Mouse (Mus musculus) kidney, postnatal 0 days (tissue): ENCODE data around the gene Elovl3. TPM values are rescaled to one million over a fixed set of nuclear protein-coding genes. Genes with fewer than 3 reads are reported as not detected.

Source experiments
- ATAC-seq: fragments of 200-750 bp; cut with Nextera tagmentation; replicated peaks from 2 replicates; pipeline ENCODE4 v1.8.0; 2017; ENCODE audit warnings: low read depth, moderate number of reproducible peaks, moderate TSS enrichment, moderate library complexity; ENCODE audit not compliant: low FRiP score
- DNase-seq: peaks from one replicate; pipeline ENCODE4 v3.0.0-alpha.2; 2016; ENCODE audit warnings: low spot score
- H3K27ac ChIP-seq: fragments of 300-500 bp; sonication (generic); 2 replicates; pipeline ENCODE4 v1.5.1; 2014; ENCODE audit warnings: mild to moderate bottlenecking
- H3K27me3 ChIP-seq: fragments of 300-500 bp; sonication (generic); 2 replicates; pipeline ENCODE4 v1.6.1; 2014; ENCODE audit warnings: low read length, mixed read lengths; ENCODE audit not compliant: insufficient read depth
- H3K36me3 ChIP-seq: fragments of 300-500 bp; sonication (generic); 2 replicates; pipeline ENCODE4 v1.6.1; 2014; ENCODE audit warnings: low read length, mixed read lengths; ENCODE audit not compliant: insufficient read depth
- H3K4me1 ChIP-seq: fragments of 300-500 bp; sonication (generic); replicated peaks from 2 replicates; pipeline ENCODE4 v1.6.1; 2014; ENCODE audit warnings: antibody characterized with exemption, low read length, mixed read lengths; ENCODE audit not compliant: insufficient read depth
- H3K4me2 ChIP-seq: fragments of 300-500 bp; sonication (generic); 2 replicates; pipeline ENCODE4 v1.6.1; 2014; ENCODE audit warnings: mild to moderate bottlenecking, low read length, moderate library complexity, mixed read lengths
- H3K4me3 ChIP-seq: fragments of 300-500 bp; sonication (generic); replicated peaks from 2 replicates; pipeline ENCODE4 v1.5.1; 2014; ENCODE audit warnings: low read depth, low read length
- H3K9ac ChIP-seq: fragments of 300-500 bp; sonication (generic); 2 replicates; pipeline ENCODE4 v1.6.1; 2014; ENCODE audit warnings: low read depth, low read length
- H3K9me3 ChIP-seq: fragments of 300-500 bp; sonication (generic); replicated peaks from 2 replicates; pipeline ENCODE4 v1.6.1; 2016; ENCODE audit warnings: low read length, inconsistent platforms, mixed read lengths
- CTCF ChIP-seq: IDR thresholded peaks from 2 replicates; pipeline ENCODE4 v1.5.1; 2016; ENCODE audit warnings: antibody characterized with exemption, low read depth, mild to moderate bottlenecking, moderate library complexity
- WGBS: fragments of 180-500 bp; shearing (Covaris S2); extraction: QIAGEN DNeasy Blood & Tissue Kit; methylation state at CpG from one replicate; pipeline ENCODE4 v1.1.7; 2014; 5-methylcytosine and 5-hydroxymethylcytosine counted together
- polyA plus RNA-seq: library from polyadenylated mRNA; unstranded; fragments of >200 nt; fragmentation: Nextera tagmentation; extraction: Ambion mirVana; gene quantifications from 2 replicates; pipeline ENCODE4 v1.2.1, GENCODE M21; 2015

Elovl3 gene
- polyA plus RNA-seq, 1 experiment from 2014 or later = 0.07 TPM

DNA sequence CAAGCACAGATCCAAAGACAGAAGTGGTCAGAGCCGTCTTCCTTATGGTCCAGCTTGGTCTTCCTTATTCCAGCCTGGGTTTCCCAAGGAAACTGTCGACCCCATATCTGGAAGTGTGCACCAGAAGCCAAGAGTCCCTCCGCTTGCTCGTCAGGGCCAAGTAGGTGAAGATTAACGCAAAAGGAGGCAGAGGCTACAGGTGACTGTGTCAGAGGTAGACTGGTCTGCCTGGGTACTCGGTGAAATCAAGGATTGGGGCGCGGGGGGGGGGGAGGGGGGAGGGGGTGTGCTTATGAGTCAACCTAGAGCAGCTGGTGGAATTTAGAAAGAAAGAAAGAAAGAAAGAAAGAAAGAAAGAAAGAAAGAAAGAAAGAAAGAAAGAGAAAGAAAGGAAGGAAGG is 414 bp upstream of the Elovl3 start:
- Histone ChIP-seq H3K4me1 (peaks cover 12% of the 10 kb centered on the region; the same call in 1 of the 2 replicates), H3K4me2 (peak overlapping the region; percentile 46), H3K27me3 (peaks cover 28% of the 10 kb centered on the region), H3K9ac (no peak overlapping the region), H3K4me3 (peak overlapping the region; percentile 24), H3K36me3 (no peaks in the 10 kb centered on the region), H3K27ac (no peak overlapping the region), H3K9me3 (no peaks in the 10 kb centered on the region)
- DNase-seq (no peak), ATAC-seq (no peak)
- 4% methylated on average over 7 of the region's 8 CpGs for WGBS
- no peak for TF ChIP-seq CTCF

DNA sequence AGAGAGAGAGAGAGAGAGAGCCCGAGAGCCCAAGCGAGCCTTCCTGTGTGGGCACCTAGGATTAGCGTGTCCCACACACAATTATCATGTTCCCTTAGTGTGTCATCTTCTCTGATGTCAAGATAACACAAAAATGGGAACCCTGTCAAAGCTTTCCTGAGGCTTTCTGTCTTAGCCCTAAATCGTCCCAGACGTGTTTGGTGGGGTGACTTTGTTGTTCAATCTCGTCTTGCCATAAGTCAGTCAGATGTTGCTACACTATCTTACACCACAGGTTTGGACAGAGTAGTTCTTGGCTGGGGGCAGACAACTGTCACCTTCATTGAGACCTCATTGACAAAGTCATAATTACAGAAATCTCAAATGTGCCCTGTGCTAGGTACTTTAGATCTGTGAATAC is 880 bp downstream of the Elovl3 start:
- no peak for ATAC-seq
- Histone ChIP-seq H3K9me3 (no peaks in the 10 kb centered on the region), H3K4me1 (peaks cover 17% of the 10 kb centered on the region; the same call in 1 of the 2 replicates), H3K9ac (no peak overlapping the region), H3K36me3 (no peaks in the 10 kb centered on the region), H3K27me3 (peaks cover 34% of the 10 kb centered on the region), H3K4me3 (no peak overlapping the region), H3K4me2 (no peak overlapping the region), H3K27ac (no peak overlapping the region)
- WGBS = 43% methylated on average over 6 of the region's 6 CpGs
- DNase-seq = no peak
- TF ChIP-seq CTCF = no peak

DNA sequence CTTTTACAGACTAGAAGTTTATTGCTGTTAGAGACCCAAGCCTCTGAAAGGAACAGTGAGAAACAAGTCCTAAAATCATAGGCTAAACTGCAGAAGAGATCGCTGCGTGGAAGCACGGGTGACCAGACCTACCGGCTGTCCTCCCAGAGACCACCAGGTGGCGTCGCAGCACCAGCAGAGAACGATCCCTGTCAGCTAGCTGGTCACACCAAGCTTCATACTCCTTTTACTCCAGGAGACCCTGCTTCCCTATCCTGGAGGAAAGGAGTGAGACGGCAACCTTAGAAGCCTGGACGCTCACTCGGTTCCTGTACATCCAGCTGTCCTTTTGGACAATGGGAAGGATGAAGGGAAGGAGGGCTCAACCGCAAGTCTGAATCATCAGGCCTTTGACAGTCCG is 3.6 kb downstream of the Elovl3 start:
- no peak overlapping the region for H3K27ac ChIP-seq
- under 1% methylated on average over 12 of the region's 12 CpGs for WGBS
- H3K36me3 ChIP-seq = no peaks in the 10 kb centered on the region
- peak overlapping the region; percentile 41; the same call in 1 of the 2 replicates for H3K4me3 ChIP-seq
- peak; percentile 99 for TF ChIP-seq CTCF
- peak; percentile 68; the same call in 1 of the 2 replicates for ATAC-seq
- no peak overlapping the region for H3K9ac ChIP-seq
- peak; percentile 96 for DNase-seq
- H3K9me3 ChIP-seq = no peaks in the 10 kb centered on the region
- peak overlapping the region; percentile 96 for H3K4me2 ChIP-seq
- H3K27me3 ChIP-seq = peaks cover 42% of the 10 kb centered on the region
- H3K4me1 ChIP-seq = peaks cover 17% of the 10 kb centered on the region; the same call in 1 of the 2 replicates

DNA sequence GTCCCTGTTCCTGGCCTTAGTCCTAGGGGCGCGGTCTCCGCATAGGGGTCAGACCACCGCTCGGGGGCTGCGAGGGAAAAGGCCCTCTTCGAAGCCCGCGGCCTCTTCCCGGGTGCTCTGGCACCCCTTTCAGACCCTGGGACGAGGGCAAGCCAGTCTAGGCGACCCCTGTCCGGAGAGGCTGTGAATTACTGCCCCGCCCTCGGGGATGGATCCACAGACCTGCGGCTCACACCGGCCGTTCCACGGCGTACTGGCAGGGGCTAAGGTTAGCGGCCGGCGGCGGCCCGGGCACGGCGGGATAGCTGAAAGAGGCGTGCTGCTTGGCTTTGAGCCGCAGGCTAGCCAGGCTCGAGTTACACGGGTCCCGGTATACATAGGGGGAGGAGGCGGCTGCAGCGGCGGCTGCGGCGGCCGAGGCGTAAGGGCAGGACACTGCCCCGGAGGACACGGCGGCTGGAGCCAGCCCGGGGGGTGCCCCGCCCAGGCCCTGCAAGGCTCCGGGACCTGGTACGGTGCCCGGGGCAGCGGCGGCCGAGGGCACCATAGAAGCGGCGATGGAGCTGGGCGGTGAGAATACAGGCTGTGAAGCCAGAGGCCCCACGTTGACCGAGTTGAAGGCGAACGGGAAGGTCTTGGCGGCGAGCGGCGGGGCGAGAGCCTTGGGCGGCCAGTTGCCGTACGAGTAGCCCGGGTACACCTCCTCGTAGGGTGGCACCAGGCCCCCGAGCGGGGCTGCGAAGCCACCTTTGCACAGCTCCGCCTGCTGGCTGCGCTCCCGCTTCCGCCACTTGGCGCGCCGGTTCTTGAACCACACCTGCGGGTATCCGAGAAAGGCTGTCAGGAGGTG is 4.3 kb downstream of the Elovl3 start:
- Histone ChIP-seq H3K27ac (no peak overlapping the region), H3K4me2 (peak overlapping the region; percentile 96), H3K4me1 (peaks cover 17% of the 10 kb centered on the region; the same call in 1 of the 2 replicates), H3K9me3 (no peaks in the 10 kb centered on the region), H3K27me3 (peaks cover 36% of the 10 kb centered on the region), H3K4me3 (peak overlapping the region; percentile 41), H3K9ac (peak overlapping the region; percentile 41; the same call in 1 of the 2 replicates), H3K36me3 (no peaks in the 10 kb centered on the region)
- DNase-seq = peak; percentile 54
- peak; percentile 52 for ATAC-seq
- under 1% methylated on average over 79 of the region's 79 CpGs for WGBS
- peak; percentile 58 for TF ChIP-seq CTCF

DNA sequence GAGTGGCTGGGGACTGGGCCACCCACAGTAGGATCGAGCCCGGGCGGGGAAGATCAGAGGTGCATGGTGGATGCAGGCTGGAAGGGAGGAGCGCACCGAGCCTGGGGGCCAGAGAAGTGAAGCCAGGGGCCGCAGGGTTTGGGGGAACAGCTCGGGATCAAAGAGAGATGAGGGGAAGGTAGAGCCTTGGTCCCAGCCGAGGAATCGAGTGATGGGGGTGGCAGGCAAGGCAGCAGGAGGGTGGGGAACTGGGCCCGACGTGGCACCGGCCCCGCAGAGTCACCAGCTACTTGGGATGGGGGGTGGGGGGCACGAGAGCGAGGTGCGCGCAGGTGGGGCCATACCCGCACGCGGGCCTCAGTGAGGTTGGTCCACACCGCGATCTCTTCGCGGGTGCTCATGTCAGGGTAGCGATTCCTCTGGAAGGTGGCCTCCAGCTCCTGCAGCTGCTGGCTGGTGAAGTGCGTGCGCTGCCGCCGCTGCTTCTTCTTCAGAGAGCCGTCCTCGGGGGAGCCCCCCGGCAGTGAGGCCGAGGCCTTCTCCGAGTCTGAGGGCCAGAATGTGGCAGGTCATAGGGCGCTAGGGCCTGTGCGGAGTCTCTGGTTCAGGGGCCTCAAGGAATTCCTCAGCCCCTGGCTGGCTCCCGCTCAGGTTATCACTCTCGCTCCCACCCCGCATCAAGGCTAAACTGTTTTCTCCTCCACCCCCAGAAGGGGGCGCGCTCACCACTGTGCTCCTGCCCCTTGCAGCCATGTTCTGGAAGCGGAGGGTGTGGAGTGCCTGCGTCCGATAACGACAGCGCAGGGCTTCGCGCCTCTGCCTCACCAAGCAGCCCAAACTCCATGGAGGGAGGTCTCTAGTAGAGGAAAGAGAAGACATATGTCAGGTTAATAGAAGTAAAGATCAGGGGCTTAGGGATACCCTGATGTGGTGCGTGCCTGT is 5.2 kb downstream of the Elovl3 start:
- DNase-seq (peak; percentile 76), ATAC-seq (0 out of 2 replicates have a peak, but pooled peaks have one; percentile 11)
- WGBS = 3% methylated on average over 49 of the region's 49 CpGs
- no peak overlapping the region; the same call in 1 of the 2 replicates for H3K9ac ChIP-seq
- H3K4me1 ChIP-seq = peaks cover 16% of the 10 kb centered on the region; the same call in 1 of the 2 replicates
- peak overlapping the region; percentile 96 for H3K4me2 ChIP-seq
- no peaks in the 10 kb centered on the region for H3K9me3 ChIP-seq
- peak overlapping the region; percentile 41 for H3K4me3 ChIP-seq
- no peak overlapping the region for H3K27ac ChIP-seq
- peak; percentile 77 for TF ChIP-seq CTCF
- no peaks in the 10 kb centered on the region for H3K36me3 ChIP-seq
- peaks cover 36% of the 10 kb centered on the region for H3K27me3 ChIP-seq

DNA sequence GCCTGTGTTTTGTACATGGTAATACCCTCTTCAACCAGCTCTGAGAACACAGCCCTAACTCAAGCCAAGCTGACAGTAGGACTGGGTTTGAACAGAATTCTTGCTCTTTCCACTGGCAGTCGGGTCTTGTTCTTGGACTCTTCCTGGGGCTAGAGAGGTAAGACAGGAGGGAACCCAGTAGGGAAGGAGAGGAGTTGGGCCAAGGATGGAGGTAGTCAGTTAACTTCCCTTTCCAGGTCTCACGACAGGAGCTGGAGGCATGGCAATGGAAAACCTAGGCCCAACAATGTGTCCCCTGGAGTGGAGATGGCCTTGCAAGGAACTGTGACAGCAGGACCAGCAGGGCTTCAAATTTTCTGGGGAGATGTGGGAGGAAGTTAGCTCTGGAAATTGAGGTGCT is 8.6 kb downstream of the Elovl3 start:
- no peak for ATAC-seq
- Histone ChIP-seq H3K27ac (no peak overlapping the region), H3K36me3 (no peaks in the 10 kb centered on the region), H3K9me3 (no peaks in the 10 kb centered on the region), H3K27me3 (peaks cover 27% of the 10 kb centered on the region), H3K4me1 (peaks cover 13% of the 10 kb centered on the region; the same call in 1 of the 2 replicates), H3K9ac (no peak overlapping the region), H3K4me3 (no peak overlapping the region), H3K4me2 (no peak overlapping the region)
- TF ChIP-seq CTCF = no peak
- DNase-seq = no peak
- WGBS = 77% methylated on average over 2 of the region's 2 CpGs
